Mouse (Mus musculus) layer of hippocampus, adult 2 months (tissue): ENCODE measurements around the gene Gsdma. TPM values are rescaled to one million over a fixed set of nuclear protein-coding genes. Genes with fewer than 3 reads are reported as not detected.
A peak's percentile ranks its signal among the peaks of the same experiment; 100 is the strongest.

Source experiments
- DNase-seq, 2 experiments: peaks; one replicate each; pipeline ENCODE4 v3.0.0; 2022; ENCODE audit warnings: low spot score in 2 of 2
- H3K27ac ChIP-seq: fragments of 200-600 bp; 2 replicates; pipeline ENCODE4 v1.8.1; 2022
- H3K4me3 ChIP-seq: fragments of 200-600 bp; 2 replicates; pipeline ENCODE4 v1.8.1; 2022; ENCODE audit warnings: mild to moderate bottlenecking
- CTCF ChIP-seq: fragments of 200-600 bp; conservative IDR thresholded peaks from 2 replicates; pipeline ENCODE4 v1.8.1; 2022; ENCODE audit warnings: antibody characterized with exemption, mild to moderate bottlenecking, moderate library complexity
- total RNA-seq, 2 experiments: library from RNA; stranded (reverse); gene quantifications; 2 replicates each; pipeline ENCODE4 v1.2.3; 2021

The Gsdma gene
- total RNA-seq, 2 experiments from 2014 or later, result not detected

GRCm38 (mm10) chr11:98686976-98687375 lies 22.8 kb downstream of the Gsdma start:
- H3K4me3 ChIP-seq, result no peak overlapping the region
- DNase-seq, result no peak
- no peak for TF ChIP-seq CTCF
- H3K27ac ChIP-seq, result no peak overlapping the region

GRCm38 (mm10) chr11:98688009-98688408 lies 23.9 kb downstream of the Gsdma start:
- DNase-seq, result no peak
- TF ChIP-seq CTCF, result no peak
- no peak overlapping the region for H3K4me3 ChIP-seq
- H3K27ac ChIP-seq, result no peak overlapping the region

- no peak overlapping the region for H3K27ac ChIP-seq
- no peak overlapping the region for H3K4me3 ChIP-seq
- no peak for DNase-seq
- TF ChIP-seq CTCF, result no peak
Measured at GRCm38 (mm10) chr11:98693201-98693600, 29.1 kb downstream of the Gsdma start.

- no peak for TF ChIP-seq CTCF
- no peak overlapping the region for H3K27ac ChIP-seq
- DNase-seq, result no peak
- no peak overlapping the region for H3K4me3 ChIP-seq
Measured at GRCm38 (mm10) chr11:98693746-98694145, 29.6 kb downstream of the Gsdma start.

GRCm38 (mm10) chr11:98694301-98694700 lies 30.1 kb downstream of the Gsdma start:
- DNase-seq, result no peak
- no peak overlapping the region for H3K27ac ChIP-seq
- H3K4me3 ChIP-seq, result no peak overlapping the region
- TF ChIP-seq CTCF, result no peak

- DNase-seq, result no peak
- no peak for TF ChIP-seq CTCF
- Histone ChIP-seq H3K4me3 (no peak overlapping the region), H3K27ac (no peak overlapping the region)
Measured at GRCm38 (mm10) chr11:98695408-98695807, 31.3 kb downstream of the Gsdma start.

- H3K27ac ChIP-seq, result no peak overlapping the region
- H3K4me3 ChIP-seq, result no peak overlapping the region
- DNase-seq, result no peak
- no peak for TF ChIP-seq CTCF
Measured at GRCm38 (mm10) chr11:98696454-98697216, 32.5 kb downstream of the Gsdma start.

GRCm38 (mm10) chr11:98697225-98697624 lies 33.1 kb downstream of the Gsdma start:
- TF ChIP-seq CTCF, result no peak
- H3K27ac ChIP-seq, result no peak overlapping the region
- DNase-seq, result no peak
- no peak overlapping the region for H3K4me3 ChIP-seq

- TF ChIP-seq CTCF, result no peak
- Histone ChIP-seq H3K4me3 (no peak overlapping the region), H3K27ac (no peak overlapping the region)
- no peak for DNase-seq
Measured at GRCm38 (mm10) chr11:98698849-98699640, 34.9 kb downstream of the Gsdma start.

- peak; percentile 92 for TF ChIP-seq CTCF
- no peak overlapping the region for H3K4me3 ChIP-seq
- peak; percentile 69 to 88 for DNase-seq
Measured at GRCm38 (mm10) chr11:98699911-98700310, 35.8 kb downstream of the Gsdma start.

GRCm38 (mm10) chr11:98701213-98701670 lies 37.1 kb downstream of the Gsdma start, which contains the start of gene Csf3:
Csf3 (plus strand) TSS chr11:98701263.
- H3K4me3 ChIP-seq, result no peak within 1 kb of the TSS
- DNase-seq, result no peak
- no peak within 1 kb of the TSS for H3K27ac ChIP-seq
- TF ChIP-seq CTCF, result no peak

More at GRCm38 (mm10) chr11:98699911-98700310, 35.8 kb downstream of the Gsdma start:
- no peak overlapping the region for H3K27ac ChIP-seq

GRCm38 (mm10) chr11:98702323-98702722 lies 38.2 kb downstream of the Gsdma start:
- TF ChIP-seq CTCF, result no peak
- Histone ChIP-seq H3K4me3 (no peak overlapping the region), H3K27ac (no peak overlapping the region)
- no peak for DNase-seq

- TF ChIP-seq CTCF, result no peak
- no peak overlapping the region for H3K4me3 ChIP-seq
Measured at GRCm38 (mm10) chr11:98705021-98705420, 40.9 kb downstream of the Gsdma start.

More at GRCm38 (mm10) chr11:98705021-98705420, 40.9 kb downstream of the Gsdma start:
- no peak for DNase-seq
- H3K27ac ChIP-seq, result no peak overlapping the region
